Mouse (Mus musculus): ENCODE measurements around the gene Lexm.
A peak's percentile ranks its signal among the peaks of the same experiment; 100 is the strongest.

The Lexm gene

DNA sequence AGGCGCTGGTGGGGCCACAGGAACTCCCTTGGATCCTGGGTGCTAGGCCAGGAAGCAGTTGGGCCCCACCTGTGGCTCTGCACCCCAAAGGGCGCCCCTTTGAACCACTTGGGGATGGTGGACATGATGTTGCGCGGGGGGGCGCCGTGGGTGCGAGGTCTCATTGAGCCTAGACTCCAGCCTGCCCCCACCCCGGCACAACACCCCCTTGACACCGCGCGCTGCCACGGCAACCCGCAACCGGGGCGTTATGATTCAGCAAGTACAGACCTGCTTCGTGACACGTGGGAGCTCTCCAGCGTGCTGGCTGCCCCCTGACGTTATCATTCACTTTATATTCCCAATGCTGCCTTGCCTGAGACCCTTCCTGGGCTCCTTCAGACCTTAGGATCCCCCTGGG lies at the start of gene Lexm:
Gene Lexm, minus strand, starts transcription at position 186 of the 400 bp plus-strand sequence.
- DNase-seq (ENCODE audit: low spot score in 2 of 2) = no peak

DNA sequence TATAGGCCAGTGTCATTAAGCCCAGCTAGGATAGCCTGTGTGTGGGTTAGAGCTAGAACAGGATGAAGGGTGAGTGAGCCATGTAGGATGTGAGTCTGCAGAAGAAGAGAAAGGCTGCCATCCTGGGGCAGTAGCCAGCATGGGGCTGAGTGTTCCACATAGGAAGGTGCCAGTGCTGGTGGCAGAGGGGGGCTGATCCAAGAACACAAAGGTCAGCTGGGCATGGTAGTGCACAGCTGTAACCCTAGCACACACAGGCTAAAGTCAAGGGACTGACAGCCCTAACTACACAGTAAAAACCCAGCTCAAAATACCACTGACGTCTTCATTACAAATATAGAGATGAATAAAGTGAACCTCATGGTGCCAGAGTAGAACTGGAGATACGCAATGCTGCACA lies 49.5 kb upstream of the Lexm start:
- DNase-seq (ENCODE audit: low spot score in 2 of 2) = no peak

DNA sequence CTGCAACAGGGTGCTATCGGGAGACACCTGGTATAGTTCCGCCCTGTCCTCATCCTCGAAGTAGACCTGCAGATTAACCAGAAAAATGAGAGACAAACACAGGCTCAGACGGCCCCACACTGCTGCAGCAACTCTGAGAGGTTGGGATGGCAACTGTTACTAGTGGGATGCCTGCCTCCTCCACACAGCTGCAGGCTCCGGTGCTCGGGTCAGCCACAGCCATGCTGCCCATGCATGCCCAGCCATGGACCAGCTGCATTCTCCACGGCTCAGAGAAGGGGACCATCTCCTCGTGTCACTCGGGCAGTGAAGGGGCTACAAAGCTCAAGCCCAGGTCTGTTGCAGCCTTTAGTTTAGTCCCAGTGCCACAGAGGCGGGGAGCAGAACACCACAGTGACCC lies 48.6 kb upstream of the Lexm start:
- DNase-seq (ENCODE audit: low spot score in 2 of 2) = no peak

DNA sequence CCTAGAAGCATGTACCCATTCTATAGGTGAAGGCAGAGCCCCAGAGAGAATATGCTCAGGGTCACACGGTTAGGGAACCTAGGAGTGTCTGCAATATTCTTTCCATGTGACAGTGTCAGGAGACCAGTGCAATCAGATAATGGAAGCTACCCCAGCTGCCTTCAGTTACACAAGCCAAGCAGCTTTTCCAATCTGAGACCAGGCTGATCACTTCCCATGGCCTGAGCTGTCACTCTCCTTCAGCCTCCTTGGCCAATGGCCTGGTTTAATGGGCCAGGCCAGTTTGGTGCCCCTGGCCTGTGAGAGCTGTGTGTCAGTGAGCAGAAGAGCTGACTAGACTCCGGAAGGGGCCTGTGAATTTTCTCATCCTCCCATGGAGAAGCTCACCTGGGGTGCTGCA lies 48.2 kb upstream of the Lexm start:
- DNase-seq (ENCODE audit: low spot score in 2 of 2) = no peak

DNA sequence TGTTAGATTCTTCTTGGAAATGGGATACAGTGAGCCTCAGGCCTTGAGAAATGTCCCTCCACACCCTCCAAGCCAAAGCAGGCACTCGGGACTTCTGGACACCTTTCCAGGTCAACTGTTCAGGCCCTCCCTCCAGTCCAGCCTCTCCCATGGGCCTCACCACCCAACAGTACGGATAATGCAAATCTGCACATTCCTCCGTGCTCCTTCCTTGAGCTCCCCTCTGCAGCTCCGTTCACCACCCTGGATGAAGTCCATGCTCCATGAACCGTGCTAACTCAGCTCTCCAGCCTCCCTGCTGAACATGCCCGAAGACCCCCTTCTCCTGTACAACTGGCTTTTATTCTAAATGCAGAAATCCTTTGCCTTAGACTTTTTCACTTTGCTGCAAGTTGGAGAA lies 47.7 kb upstream of the Lexm start:
- no peak for DNase-seq (ENCODE audit: low spot score in 2 of 2)

DNA sequence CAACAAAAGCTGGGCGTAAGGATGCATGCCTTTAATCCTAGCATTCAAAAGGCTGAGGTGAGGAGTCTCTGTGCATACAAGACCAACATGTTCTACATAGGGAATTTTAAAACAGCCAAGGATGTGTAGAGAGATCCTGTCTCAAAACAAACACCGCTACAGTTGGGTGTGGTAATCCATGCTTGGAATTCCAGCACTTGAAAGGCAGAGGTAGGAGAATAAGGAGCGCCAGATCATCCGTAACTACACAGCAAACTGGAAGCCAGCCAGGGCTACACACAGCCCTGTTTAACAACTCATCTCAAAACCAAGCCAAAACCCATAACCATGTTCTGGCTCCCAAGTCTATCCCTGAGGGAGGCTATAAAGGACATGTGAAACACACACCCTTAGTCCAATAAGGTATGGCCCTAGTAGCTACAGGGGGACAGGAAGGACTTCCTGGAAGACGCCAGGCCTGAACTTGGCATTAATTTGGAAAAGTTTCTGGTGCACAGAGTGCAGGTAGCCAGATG lies 47.0 kb upstream of the Lexm start:
- DNase-seq (ENCODE audit: low spot score in 2 of 2) = no peak

DNA sequence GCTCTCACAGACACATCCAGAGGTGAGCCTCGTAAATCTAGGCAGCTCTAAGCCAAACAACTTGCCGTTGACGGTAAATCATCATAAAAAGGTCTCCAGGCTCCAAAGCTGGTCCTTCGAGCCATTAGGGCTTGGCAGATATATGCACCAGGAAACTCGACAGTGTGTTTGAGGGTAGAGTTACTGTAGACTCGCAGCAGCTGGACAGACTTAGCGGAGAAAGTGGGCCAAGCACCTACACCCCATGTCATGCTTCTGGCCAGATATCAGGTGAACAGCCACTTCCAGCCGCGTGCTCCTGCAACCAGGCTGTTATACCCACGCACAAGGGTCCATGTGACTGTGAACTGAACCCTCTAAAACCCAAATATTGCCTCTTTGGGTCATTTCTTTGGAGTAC lies 38.6 kb upstream of the Lexm start:
- DNase-seq (ENCODE audit: low spot score in 2 of 2) = no peak

DNA sequence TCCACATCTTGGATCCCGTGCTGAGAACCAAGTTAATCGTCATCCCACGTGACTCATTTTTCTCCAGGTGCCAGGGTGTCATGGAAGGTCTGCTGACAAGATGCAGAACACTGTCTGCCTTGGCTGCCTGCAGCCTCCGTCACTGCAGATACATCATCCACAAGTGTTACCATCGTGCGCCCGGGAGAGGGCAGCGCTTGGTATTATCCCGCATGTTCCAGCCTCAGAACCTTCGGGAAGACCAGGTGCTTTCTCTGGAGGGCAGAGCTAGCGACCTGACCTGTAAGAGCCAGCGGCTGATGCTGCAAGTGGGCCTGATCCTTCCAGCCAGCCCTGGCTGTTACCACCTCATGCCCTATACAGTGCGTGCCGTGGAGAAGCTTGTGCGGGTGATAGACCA lies 36.0 kb upstream of the Lexm start:
- DNase-seq (ENCODE audit: low spot score in 2 of 2) = no peak

DNA sequence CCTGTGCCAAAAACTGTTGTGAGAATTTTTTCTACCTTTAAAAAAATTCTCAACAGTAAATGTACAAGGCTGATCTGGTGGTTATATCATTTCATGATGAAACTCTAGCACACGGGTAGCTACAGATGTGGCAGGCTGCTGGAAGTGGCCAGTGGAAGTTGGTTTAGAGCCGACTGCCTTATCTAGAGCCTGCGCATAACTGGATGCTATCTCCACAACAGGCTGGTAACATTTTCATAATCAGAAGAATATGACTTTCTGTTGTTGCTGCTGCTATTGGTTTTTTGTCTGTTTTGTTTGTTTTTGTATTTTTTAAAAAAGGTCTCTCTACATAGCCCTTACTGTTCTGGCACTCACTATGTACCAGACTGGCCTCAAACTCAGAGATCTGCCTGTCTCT lies 35.5 kb upstream of the Lexm start:
- DNase-seq (ENCODE audit: low spot score in 2 of 2) = no peak

DNA sequence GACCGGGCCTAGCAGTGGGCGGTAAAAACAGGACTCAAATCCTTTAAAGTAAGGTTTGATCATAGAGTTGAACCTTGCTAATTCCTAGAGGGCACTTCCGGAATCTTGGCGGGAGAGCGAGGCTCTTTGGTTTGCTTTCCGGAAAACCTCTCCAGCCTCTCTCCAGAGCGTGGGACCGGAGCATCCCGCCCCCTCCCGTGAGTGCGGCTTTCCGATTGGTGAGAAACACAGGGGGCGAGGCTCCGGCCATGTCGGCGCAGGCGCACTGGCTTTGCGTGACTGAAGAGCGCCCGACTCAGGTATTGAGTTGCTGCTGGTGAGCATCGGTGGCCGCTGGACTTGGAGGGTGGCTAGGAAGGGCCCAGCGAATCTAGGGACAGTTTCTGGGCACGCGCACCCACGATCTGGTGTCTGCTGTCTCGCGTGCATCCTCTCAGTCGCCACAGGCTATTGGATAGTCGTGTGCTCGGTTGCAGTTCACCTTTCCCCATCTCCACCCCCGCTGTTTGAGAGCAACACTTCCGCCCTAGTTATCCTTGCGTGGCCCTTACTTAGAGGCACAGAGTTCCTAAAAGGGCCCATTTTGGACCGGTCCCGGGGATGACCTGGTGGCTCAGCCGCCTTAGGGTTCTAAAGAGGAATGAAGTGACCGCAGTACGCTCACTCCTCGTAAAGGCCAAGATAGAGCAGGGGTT lies 33.9 kb upstream of the Lexm start, which contains the start of gene Pars2:
Gene Pars2, plus strand, starts transcription at position 237 of the 695 bp plus-strand sequence.
- peak; percentile 97 for DNase-seq (ENCODE audit: low spot score in 2 of 2)

DNA sequence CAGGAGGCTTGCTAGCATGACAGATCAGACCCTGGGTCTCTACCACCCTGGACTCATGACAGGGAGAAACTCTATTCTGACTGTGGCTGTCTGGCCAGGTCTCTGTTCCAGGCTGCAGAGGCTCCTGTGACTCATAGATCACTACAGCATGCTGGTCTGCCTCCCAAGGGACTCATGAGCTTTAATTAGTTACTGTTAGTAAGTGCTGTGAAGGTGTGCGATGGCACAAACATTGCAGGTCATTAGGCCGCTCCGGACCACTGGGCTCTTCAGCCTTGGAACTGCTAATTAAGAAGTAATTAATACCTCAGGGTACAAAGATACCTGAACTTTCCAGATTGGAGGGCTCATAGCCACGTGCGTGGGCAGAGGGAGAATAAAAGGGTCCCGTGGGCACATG lies 30.1 kb upstream of the Lexm start:
- no peak for DNase-seq (ENCODE audit: low spot score in 2 of 2)

DNA sequence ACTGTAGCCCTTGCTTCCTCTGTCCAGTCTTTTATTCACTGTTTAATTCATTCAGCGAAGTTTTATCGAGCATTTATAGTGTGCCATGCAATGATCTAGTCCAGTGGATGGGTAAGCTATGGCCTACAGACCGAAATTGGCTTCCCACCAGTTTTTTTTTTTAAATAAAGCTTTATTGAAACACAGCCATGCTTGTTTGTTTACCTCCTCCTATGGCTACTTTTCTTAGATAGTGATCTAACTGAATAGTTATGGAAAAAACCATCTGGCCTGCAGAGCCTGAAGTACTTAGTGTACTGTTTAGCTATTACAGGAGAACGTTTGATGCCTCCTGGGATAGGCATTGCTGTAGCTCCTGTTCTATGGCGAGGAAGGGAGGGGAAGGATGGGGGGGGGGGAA lies 28.8 kb upstream of the Lexm start:
- DNase-seq (ENCODE audit: low spot score in 2 of 2) = no peak

DNA sequence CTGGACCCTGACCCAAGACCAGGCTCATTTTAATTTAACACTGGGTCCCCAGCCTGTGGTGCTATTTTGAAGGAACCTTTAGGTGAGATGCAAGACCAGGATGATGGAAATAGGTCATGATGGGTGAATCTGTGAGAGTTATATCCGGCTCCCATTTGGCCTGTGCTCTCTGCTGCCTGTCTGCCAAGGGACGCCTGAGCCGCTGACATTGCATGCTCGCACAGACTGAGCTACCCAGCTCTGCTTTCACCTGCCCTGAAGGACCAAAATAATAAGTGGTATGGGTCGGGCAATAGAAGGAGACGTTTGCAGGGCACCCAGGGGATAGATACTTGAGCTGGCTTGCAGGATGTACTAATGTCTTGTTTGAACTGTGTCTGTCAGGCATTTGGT lies 27.2 kb upstream of the Lexm start:
- no peak for DNase-seq (ENCODE audit: low spot score in 2 of 2)

DNA sequence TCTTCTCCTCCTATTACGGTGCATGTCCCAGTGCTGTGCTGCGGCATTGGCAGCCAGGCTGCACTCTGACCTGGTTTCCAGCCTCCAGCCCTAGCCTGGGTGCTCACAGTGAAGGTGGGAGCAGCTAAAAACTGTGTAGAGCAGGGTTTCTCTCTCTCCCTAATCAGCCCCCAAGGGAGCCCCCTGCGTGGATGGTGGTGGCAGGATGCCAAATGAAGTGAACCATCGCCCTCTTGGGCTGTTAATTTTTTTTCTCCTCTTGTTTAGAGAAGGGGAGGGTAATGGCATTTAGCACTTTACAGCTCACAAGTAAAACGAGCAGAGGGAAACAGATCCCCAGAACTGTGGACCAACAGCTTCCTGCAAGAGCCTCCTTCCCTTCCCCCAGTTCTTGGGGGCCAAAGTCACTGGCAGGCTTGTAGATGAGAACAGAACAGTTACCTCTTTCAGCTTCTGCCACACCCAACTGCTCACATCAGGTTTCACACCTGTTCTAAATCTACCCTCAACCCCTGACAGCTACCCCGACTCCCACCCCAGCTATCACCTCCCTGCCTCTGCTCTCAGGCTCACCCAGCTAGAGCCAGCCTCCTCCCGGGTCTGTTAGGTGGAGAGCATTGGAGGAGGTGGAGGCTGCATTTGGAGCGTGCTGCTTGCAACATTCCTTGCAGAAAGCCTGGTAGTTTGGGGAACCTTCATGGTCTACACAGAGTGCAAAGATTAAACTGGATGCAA lies 26.6 kb upstream of the Lexm start:
- no peak for DNase-seq (ENCODE audit: low spot score in 2 of 2)

DNA sequence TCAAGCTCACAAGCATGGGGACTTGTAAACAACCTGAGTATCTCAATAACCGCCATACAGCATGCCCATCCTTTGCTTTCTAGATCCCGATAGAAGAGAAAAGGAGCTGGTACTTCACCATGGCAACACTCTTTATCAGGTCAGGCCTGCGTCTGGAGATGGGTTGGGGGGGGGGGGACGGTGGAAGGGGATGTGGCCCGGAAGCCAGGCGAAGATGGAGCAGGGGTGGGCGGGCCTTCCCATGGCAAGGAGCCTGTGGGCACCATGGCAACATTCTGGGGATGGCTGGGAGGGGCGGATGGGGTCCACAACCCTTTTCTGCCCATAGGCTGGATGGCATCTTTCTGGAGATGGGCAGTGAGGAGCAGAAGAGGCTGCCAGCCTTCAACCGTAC lies 17.0 kb upstream of the Lexm start:
- DNase-seq (ENCODE audit: low spot score in 2 of 2) = no peak

DNA sequence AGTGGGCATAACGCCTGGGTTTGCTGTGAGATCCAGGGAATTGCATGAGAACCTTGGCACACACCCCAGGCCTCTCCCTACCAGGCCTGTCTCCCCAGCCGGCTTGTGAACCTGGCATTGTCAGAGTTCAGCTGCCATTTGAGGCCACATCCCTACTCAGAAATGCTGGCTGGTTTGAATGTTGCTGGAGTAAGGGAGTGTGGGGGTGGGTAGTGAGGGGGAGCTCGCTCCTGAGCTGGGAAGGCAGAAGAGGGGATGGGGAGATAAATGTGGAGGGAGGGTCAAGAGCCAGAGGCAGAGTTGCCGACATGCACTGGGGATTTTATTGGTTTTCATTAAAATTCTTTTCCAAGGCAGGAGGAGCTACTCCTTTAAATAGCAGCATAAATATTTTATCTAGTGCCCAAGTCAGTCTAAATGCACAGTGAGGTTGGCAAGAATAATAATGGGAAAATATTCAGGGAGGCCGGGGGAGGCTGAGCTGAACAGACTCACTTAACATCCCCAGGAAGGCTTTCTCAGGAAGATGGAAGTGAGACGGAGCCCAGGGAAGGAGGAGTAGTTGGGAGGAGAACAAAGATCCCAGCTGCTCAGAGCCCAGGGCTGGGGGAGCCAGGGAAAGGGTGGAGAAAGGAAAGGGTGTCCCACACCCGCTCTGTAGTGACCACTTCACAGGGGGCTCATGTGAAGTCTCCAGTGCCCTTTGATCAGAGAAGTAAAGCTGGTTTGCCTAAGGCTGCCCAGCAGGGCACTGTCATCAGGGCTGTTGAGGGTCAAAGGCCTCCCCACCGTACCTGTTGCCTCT lies 16.4 kb upstream of the Lexm start:
- DNase-seq (ENCODE audit: low spot score in 2 of 2) = no peak

DNA sequence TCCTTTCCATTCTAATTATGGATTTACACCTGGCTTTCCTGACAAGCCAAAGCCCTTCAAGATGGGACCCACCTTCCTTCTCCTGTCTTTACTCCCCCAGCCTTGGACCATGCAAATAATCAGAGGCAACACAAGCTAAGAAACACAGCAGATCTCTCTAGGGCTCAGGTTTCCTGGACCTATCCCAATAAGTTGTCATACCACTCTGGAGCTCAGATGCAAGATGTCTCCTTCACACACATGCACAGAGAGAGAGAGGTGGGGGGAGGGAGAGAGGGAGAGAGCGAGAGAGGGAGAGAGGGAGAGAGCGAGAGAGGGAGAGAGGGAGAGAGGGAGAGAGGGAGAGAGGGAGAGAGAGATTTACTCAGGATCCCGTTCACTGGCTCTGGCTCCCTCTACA lies 15.3 kb upstream of the Lexm start:
- no peak for DNase-seq (ENCODE audit: low spot score in 2 of 2)

DNA sequence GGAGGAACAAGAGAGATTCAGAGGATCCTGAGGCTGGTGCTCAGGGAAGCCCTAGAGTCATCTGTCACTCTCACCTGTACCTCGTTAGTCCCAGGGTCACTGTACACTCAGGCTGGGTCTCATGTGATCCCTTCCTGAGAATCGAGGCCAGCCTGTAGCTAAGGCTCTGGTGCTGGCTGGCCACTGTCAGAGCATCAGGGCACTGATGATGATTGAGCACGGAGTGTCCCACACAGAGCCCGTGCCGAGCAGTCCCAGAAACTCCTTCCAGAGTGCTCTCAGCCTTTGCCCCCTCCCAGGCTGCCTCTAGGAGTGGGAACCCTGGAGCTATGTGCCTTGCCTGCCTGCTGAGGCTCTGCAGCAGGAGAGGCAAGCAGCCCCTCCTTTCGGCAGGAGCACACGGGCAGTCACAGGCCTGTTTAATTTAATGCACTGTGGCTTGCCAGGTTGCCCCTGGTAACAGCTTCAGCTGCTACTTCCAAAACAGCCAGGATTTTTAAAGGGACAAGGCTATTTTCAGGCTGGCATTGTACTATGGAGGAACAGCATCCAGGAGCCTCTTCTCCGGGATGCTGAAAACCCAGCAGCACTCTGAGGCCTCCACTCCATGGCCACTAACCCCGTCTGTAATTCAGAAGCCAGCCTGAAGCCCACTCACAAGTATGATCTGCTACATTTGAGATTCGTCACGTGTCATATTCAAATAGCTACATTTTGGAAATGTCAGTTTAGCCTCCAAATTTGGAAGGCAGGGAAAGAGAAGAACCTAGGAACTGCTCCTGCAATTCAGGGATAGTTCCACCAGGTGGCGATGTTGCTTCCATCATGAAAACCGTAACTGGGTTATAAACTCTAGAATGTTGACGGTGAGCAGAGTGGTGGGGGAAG lies 13.5 kb upstream of the Lexm start:
- DNase-seq (ENCODE audit: low spot score in 2 of 2) = peak; percentile 83 to 84

DNA sequence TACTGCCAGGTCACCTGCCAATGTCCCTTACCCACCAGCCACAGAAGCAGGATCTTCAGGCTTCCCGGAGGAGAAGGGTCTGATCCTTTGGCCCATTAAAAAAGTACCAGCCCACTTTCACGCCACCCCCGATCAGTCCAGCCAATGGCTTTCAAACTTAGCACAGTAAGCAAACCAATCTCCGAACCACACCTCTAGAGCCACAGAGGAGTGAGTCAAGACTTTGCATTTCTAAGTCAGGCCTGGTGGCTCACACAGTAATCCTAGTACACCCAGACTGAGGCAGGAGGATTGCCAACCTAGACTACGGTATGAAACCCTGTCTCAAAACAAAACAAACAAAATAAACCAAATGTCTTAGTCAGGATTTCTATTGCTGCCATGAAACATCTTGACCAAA lies 12.3 kb upstream of the Lexm start:
- no peak for DNase-seq (ENCODE audit: low spot score in 2 of 2)

DNA sequence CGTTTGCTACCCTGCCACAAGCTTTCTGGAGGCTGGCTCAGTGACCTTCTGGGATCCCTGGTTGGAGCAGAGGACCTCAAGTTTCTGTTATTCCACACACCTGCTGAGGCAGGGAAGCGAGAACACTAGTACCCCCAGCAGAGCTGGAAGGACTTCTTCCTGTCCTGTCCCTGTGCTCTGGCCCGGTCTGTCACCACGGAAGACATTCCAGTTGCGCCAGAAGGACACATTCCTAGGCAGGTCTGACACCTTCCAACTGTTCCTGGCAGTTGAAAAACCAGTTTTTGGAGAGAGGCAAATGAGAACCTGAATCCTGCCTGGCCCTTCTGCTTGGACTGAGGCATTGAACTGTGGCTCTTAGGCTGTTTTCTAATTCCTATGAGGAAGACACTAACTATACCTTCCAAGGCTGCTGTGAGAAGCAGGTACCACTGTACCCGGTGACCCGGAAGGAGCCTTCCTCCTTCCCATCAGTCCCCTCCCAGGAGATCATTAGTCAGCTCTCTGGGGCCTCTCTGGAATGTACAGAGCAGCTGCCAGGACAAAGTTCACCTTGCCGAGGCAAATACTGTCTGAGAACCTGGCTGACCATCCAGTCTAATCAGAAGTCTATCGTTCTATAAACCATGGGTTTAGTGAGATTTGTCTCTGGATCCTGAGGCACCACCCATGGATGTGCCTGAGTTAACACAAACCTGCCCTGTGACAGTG lies 11.8 kb upstream of the Lexm start:
- no peak for DNase-seq (ENCODE audit: low spot score in 2 of 2)

DNA sequence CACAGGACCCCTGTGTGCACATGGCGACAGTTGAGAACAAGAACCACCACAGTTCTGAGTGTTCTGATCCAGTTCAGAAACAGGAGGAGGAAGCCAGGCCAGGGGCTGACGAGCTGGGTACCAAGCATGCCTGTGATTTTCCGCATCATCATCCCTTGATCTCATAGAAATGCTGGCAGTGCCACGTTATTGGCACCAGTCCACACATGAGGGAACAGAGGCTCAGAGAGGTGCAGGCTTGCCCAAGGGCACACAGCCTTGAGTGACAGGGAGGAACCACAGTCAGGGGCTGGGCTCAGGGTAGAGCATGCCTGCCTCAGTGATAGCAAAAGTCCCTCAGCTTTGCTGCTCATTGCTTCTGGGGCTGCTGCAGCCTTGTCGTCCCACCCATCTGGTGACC lies 10.8 kb upstream of the Lexm start:
- no peak for DNase-seq (ENCODE audit: low spot score in 2 of 2)

Measured in frontal cortex, postnatal 10 days (tissue).